Mouse (Mus musculus): ENCODE data around the gene Olfr91.

DNA sequence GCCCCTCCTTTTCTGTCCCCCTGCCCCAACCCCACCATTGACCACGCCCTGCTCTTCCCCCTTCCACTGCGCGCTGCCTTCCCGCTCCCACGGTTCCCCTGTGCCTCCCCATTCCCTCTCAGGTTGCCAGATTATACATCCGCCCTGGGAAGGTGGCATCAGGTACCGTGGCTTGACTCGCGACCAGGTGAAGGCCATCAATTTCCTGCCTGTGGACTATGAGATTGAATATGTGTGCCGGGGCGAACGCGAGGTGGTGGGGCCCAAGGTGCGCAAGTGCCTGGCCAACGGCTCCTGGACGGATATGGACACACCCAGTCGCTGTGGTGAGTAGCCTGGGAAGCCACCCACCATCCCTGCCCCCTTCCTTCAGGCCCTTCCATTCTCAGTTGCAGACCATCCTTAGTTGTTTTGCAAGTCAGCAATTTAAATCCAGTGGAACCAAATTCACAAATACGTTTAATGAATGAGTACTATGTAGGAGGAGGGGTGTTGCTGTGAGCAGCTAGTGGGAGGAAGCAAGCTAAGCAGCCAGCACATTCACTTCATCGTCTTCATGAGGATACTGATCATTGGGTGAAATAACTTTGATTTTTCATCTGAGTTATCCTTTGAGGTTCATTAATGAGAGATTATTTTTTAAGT, 50.6 kb downstream of the Olfr91 start:
- TF ChIP-seq GATA1 (IDR thresholded peaks at IDR 0.05; ENCODE audit: borderline replicate concordance, low read length) (no peak), FLI1 (IDR thresholded peaks at IDR 0.05; ENCODE audit: low read length) (no peak)

Measured in megakaryocyte, embryonic 14.5 days (primary cell).